Mouse (Mus musculus) fat pad, adult 2 months (tissue): ENCODE data around the gene Atg4d.
"Not testable (repeated sequence)": the region's sequence is repeated elsewhere in the genome, so short reads cannot be mapped to it uniquely, and the experiment has no call there.

Experiments used
- DNase-seq: peaks from one replicate; pipeline ENCODE4 v3.0.0-alpha.2; 2011; ENCODE audit warnings: low read depth, low spot score; ENCODE audit errors: extremely low read depth

Gene Atg4d

DNA sequence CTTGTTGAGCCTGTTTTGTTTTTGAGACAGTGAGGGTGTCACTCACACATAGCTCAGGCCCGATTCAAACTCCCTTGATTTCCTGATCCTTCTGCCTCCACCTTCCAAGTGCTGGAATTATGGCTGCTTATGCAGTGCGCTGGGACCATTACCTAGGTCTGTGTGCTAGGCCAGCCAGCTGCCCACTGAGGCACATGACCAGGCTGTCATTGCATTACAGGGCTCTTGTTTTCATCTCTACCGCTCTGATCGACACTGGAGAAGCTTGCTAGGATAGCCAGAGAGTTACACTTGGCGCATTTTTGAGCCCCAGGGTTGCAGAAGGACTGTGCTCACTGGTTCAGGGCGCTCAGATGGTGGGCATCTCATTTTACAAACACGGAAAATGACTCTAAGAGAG is 46.6 kb downstream of the Atg4d start:
- no peak for DNase-seq

DNA sequence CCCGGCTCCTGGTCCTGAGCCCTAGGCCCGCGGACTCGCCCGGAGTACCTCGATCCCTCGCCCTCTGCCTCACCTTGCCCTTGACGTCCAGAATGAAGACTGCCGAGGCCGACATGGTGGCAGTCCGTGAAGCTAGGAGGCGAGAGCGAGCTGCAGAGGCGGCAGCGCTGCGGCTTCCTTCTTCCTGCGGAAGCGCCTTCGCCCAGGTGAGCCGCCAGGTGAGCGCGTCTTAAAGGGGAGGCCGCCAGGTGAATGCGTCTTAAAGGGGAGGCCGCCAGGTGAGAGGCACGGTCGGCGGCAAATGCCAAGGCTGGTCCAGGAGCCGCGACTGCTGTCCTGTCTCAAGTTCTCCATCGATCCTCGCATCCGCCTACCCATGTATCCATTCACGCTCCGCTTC is 47.0 kb downstream of the Atg4d start, which contains the start of gene Ap1m2:
Ap1m2 (minus strand) TSS at position 204 of the 400 bp plus-strand sequence.
- no peak for DNase-seq

DNA sequence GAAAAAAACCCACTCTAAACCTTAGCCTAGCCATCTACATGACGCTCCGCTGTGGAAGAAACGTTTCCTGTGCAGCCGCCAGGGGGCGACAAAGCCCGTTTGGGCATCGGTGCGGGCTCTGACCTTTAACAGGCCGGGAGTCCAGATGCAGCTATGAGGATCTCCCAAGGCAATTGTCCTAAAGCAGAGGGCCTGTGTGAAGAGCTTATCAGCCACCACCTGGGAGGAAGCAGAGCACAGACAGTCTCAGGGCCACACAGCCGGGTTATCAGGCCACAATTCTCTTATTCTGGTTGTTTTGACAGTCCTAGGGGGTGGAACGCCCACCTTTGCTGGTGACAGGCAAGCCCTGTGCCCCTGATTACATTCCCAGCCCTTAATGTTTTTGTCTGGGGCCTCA is 48.3 kb downstream of the Atg4d start:
- DNase-seq, result no peak

DNA sequence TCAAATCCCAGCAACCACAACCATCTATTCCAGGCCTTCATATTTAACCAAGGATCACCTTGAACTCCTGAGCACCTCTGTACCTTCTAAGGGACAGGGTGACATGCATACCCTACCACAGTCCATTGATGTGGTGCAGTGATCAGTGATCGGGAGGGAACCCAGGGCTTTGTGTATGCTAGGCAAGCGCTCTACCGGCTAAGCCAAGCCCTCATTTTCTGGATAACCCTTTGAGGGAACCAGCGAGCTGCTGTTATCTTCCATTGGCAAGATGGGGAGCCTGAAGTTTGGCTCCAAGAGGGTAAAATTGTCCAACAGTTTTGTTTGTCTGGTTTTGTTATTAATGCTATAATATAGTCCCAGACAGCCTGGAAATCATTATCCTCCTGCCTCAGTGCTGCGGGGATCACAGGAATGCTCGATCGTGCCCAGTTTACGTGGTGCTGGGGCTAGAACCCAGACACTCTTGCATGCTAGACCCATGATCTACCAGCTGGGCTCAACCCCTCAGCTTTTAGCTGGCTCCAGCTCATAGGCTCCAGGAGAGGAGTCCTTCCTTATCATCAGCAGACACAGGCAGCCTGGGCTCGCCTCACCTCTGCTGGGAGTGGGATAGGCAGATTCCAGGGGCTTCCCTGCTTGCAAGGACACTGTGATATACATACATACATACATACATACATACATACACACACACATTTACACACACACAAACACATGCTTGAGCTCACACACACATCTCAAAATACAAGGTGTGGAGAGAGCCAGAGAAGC is 49.5 kb downstream of the Atg4d start:
- DNase-seq, result no peak

DNA sequence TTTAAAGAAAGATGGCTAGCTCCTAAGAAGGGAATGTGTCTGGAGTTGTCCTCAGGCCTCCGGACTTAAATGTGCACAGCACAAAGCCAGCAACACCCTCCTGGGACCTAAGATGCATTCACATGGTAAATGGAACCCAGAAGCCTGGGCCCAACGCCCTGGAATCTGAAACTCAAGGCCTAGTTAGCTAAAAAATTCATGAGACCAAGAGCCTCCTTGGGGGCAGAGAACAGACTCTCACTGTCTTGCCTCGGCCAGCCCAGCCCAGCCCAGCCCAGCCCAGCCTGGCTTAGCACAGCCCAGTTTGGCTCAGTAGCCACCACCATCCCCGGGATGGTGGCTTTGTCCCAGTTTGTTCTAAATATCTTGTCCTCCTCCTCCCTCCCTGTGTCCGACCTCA is 50.3 kb downstream of the Atg4d start:
- DNase-seq, result no peak

DNA sequence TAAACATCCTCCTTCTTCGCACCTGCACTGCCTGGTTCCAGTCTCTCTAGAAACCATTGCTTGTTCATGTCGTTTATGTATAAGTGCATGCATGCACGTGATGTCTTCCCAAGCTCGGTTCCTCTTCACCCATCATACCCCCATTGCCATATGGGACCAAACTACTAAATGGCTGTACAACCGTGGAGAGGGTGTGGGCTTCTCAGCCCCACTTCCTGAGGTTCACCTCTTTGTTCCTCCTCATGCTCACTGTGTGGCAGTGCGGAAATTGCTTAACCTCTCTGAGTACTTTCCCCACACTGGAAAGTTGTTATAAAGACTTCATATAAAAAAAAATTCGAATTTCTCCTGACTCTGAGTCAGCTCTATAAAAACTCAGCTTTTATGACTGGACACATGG is 51.6 kb downstream of the Atg4d start:
- DNase-seq, result no peak

DNA sequence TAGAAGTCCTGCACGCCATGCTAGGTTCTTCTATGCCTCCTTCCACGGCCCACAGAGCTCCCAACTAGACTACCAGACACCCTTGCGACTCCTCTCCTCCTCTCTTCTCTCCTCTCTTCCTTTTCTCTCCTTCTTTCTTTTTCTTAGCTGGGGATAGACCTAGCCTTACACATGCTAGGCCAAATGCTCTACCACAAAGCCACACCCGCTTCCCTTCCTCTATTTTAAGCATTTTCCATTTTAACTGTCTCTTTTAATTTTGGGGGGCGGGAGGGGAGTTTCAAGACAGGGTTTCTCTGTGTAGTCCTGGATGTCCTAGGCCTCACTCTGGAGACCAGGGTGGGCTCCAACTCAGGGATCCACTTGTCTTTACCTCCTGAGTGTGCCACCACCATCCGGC is 53.7 kb downstream of the Atg4d start:
- DNase-seq, result no peak

DNA sequence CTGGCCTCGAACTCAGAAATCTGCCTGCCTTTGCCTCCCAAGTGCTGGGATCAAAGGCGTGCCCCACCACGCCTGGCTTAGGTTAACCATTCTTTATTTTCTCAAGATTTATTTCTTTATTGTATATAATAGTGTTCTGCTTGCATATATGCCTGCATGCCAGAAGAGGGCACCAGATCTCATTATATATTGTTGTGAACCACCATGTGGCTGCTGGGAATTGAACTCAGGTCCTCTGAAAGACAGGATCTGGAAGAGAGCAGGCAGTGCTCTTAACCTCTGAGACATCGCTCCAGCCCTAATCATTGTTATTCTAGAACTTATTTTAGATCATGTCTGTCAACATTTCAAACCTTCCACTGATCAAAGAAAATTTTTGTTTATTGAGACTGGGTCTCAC is 54.4 kb downstream of the Atg4d start:
- no peak for DNase-seq

DNA sequence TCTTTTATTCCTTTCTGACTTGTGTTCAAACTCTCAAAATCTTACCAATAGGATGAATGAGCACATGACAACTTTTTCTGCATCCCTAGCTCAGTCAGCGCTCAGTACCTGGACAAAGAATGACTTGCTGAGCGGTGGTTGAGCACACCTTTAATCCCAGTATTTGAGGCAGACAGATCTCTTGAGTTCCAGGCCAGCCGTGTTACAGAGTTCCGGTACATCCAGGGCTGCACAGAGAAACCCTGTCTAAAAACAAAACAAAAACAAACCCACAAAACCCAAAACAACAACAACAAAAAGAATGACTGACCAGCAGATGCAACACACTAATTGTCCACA is 55.2 kb downstream of the Atg4d start:
- no peak for DNase-seq

DNA sequence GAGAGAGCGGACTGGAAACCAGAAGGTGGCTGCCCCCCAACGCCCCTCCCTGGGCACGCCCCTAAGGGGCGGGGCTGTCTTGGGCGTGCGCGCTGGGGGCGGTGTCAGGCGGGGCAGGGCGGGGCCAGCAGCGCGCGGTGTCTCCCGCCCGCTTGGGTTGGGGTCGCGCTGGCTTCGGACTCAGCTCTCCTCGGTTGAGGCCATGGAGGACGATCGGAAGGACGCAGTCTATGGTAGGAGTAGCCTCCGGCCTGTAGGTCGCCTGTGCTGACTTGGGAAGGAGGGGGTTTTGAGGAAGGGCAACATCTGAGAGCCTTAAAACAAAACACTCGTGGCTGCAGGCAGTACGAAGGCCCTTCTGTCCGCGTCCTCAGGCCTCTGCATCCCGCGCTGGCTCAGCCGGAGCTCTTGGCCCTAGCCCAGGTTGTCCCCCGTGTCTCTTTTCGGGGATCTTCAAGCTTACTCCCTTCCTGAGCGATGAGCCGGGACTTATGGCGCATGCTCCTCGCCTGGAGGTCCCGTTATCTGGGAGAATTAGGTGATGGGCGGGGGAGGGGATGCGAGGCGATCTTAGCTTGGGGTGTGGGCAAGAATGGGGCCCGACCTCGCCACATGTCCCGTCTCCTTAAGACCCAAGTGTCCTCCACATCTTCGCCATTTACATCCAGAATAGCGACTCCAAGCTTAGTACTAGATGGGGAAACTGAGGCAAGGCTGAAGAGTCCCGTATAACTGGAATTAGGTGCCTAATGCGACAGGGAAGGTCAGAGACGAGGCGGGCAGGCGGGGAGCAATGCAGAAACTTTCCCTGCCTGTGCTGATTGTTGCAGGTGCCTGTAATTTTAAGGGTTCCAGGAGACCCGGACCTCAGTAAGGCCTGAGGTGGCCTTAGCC is 55.8 kb downstream of the Atg4d start, which contains the start of gene Slc44a2:
Slc44a2 (plus strand) TSS at position 80 of the 894 bp plus-strand sequence.
- DNase-seq, result no peak

DNA sequence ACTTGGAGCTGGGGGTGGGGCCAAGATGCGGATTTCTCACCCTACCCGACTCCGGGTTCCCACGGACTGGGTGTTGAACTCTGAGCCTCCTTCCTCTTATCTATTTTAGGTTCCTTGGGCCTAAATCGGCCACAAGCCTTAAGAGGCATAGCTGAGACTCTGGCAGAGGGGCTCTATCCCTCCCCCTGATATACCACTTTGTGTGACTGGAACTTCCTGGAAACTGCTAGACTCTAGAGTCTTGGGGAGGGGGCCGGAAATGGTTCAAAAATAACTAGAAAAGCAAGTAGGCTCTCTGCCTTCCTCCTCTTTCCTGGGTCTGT is 56.4 kb downstream of the Atg4d start:
- no peak for DNase-seq

DNA sequence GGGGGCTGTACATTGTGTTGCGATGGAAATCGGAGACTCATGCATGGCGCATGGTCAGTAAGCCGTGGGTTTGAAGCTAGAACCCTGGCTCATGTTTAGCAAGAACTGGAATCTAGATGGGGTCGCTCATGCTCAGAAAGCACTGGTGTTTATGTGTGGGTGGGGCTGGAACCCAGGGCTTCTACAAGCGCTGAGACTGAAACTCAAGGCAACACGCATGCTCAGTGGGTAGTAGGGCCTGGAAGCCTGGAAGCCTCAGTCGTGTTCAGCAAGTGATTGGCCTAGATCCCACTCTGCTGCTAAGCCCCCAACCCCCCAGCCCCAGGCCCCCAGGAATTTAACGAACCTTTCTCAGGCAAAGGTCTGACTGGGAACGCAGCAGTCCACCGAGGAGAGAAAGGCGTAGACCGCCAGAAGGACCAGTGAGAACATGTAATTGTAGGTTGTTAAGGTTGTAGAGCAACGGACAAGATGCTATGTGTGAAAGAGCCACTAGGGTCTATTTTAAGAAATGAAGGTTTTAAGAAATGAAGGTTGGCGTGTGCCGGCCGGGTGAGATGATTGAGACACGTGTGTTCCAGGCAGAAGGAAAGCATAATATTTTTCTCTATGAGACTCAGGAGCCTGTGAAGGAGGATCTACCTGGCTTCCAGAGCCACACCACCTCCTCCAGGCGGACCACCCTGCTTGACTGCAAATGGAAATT is 57.3 kb downstream of the Atg4d start:
- no peak for DNase-seq

DNA sequence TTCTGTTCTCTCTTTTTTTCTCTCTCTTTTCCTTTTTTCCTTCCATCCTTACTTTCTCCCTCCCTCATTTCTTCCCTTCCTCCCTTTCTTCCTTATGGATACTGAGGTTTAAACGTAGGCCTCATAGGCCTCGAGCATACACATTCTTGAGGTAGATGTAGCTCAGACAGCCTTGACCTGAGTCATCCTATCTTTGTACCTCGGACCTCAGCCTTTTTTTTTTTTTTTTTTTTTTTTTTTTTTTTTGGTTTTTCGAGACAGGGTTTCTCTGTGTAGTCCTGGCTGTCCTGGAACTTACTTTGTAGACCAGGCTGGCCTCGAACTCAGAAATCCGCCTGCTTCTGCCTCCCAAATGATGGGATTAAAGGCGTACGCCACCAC is 57.8 kb downstream of the Atg4d start:
- DNase-seq, result not testable (repeated sequence)

DNA sequence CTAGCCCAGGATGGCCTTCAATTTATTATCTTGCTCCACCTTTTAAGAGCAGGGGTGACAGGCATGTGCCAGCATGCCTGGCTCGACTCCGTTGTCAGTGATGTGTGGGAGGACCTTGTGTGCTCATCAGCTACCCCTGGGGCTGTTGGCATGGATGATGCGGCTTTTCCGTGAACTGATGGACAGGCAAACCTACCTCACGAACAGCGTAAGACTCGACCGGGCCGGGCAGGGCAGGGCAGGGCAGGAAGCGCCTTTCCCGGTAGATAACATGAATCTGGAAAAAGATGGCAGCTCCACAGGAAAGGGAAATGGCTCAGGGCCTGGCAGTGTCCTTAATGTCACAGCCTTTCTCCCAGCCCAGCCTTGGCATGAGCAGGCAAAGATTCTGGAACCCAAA is 59.2 kb downstream of the Atg4d start:
- peak; percentile 97 for DNase-seq
